Mouse (Mus musculus) stomach, embryonic 14.5 days (tissue): Measurements from ENCODE around the gene Ccdc13. TPM values are rescaled to one million over a fixed set of nuclear protein-coding genes. Genes with fewer than 3 reads are reported as not detected.
A peak's percentile ranks its signal among the peaks of the same experiment; 100 is the strongest.

Experiments
- ATAC-seq: fragments of 200-750 bp; cut with Nextera tagmentation; 2 replicates; pipeline ENCODE4 v1.8.0; 2017; ENCODE audit warnings: low read depth, moderate TSS enrichment; ENCODE audit not compliant: insufficient number of reproducible peaks, insufficient read depth, low FRiP score
- H3K27ac ChIP-seq: fragments of 300-500 bp; sonication (generic); 2 replicates; pipeline ENCODE4 v1.5.1; 2014; ENCODE audit warnings: mild to moderate bottlenecking, low read length, moderate library complexity, mixed read lengths
- H3K27me3 ChIP-seq: fragments of 300-500 bp; sonication (generic); 2 replicates; pipeline ENCODE4 v1.6.1; 2014; ENCODE audit warnings: low read length, control low read depth, mixed read lengths; ENCODE audit not compliant: control insufficient read depth, insufficient read depth
- H3K36me3 ChIP-seq: fragments of 300-500 bp; sonication (generic); 2 replicates; pipeline ENCODE4 v1.6.1; 2014; ENCODE audit warnings: mild to moderate bottlenecking, control low read depth, low read length, moderate library complexity, mixed read lengths; ENCODE audit not compliant: control insufficient read depth, insufficient read depth
- H3K4me1 ChIP-seq: fragments of 300-500 bp; sonication (generic); 2 replicates; pipeline ENCODE4 v1.6.1; 2014; ENCODE audit warnings: low read length, control low read depth, mixed read lengths; ENCODE audit not compliant: control insufficient read depth, insufficient read depth
- H3K4me2 ChIP-seq: fragments of 300-500 bp; sonication (generic); replicated peaks from 2 replicates; pipeline ENCODE4 v1.6.1; 2014; ENCODE audit warnings: low read depth, low read length, control low read depth
- H3K4me3 ChIP-seq: fragments of 300-500 bp; sonication (generic); 2 replicates; pipeline ENCODE4 v1.5.1; 2014; ENCODE audit warnings: low read depth, low read length, control low read depth
- H3K9ac ChIP-seq: fragments of 300-500 bp; sonication (generic); replicated peaks from 2 replicates; pipeline ENCODE4 v1.6.1; 2014; ENCODE audit warnings: low read depth, mild to moderate bottlenecking, control low read depth, low read length, moderate library complexity, mixed read lengths
- H3K9me3 ChIP-seq: fragments of 300-500 bp; sonication (generic); 2 replicates; pipeline ENCODE4 v1.6.1; 2016; ENCODE audit warnings: low read depth, low read length, control low read depth; ENCODE audit not compliant: control insufficient read depth
- WGBS: fragments of 180-500 bp; shearing (Covaris S2); extraction: QIAGEN DNeasy Blood & Tissue Kit; methylation state at CpG from one replicate; pipeline ENCODE4 v1.1.7; 2014; 5-methylcytosine and 5-hydroxymethylcytosine counted together
- polyA plus RNA-seq: library from polyadenylated mRNA; unstranded; fragments of >200 nt; fragmentation: Nextera tagmentation; extraction: Ambion mirVana; gene quantifications from 2 replicates; pipeline ENCODE4 v1.2.1, GENCODE M21; 2014

The Ccdc13 gene
- polyA plus RNA-seq, 1 experiment from 2014 or later = 1.4 TPM

DNA sequence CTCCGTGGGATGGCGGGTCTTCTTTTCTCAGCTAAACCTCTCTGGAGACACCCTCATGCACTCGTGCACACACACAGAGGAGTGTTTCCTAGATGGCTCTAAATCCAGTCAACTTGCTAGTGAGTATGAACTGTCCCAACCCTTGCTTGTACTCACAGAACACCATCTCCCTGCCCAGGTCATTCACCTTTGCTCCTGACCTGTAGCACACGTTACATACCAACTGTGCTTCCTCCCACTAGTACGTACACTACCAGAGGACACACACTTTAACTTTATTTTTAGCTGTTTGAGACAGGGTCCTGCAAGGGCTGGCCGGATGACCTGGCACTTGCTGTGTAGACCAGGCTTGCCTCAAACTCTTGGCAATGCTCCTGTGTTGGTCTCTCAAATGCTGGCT lies 1.3 kb downstream of the Ccdc13 start:
- H3K9me3 ChIP-seq = no peaks in the 10 kb centered on the region
- H3K4me2 ChIP-seq = no peak overlapping the region
- no peak for ATAC-seq
- no peaks in the 10 kb centered on the region for H3K36me3 ChIP-seq
- H3K27me3 ChIP-seq = no peaks in the 10 kb centered on the region
- H3K4me1 ChIP-seq = no peaks in the 10 kb centered on the region
- no peak overlapping the region for H3K9ac ChIP-seq
- H3K27ac ChIP-seq = no peak overlapping the region
- 90% methylated on average over 6 of the region's 6 CpGs for WGBS
- no peak overlapping the region for H3K4me3 ChIP-seq

DNA sequence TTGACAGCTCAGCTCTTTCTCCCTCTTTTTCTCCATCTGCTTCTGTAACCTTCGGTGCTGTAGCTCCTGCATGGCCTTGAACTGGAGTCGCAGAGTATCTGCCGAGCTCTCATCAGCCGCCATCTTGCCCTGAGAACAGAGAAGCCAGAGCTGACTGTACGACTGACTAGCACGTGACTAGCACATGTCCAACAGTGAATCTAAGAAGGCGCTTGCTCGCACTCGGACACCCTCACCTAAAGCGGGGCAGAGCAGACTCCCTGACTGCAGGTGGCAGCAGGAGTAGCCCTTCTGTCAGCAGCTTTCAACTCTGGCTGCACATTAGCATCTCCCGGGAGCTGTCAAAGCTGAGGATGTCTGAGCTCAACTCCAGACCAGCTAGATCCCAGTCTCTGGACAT lies 5.4 kb downstream of the Ccdc13 start:
- no peak overlapping the region for H3K4me3 ChIP-seq
- H3K36me3 ChIP-seq = no peaks in the 10 kb centered on the region
- H3K9ac ChIP-seq = no peak overlapping the region
- H3K27ac ChIP-seq = no peak overlapping the region
- no peaks in the 10 kb centered on the region for H3K27me3 ChIP-seq
- H3K4me1 ChIP-seq = no peaks in the 10 kb centered on the region
- no peak overlapping the region for H3K4me2 ChIP-seq
- H3K9me3 ChIP-seq = no peaks in the 10 kb centered on the region
- 77% methylated on average over 11 of the region's 11 CpGs for WGBS
- ATAC-seq = no peak

DNA sequence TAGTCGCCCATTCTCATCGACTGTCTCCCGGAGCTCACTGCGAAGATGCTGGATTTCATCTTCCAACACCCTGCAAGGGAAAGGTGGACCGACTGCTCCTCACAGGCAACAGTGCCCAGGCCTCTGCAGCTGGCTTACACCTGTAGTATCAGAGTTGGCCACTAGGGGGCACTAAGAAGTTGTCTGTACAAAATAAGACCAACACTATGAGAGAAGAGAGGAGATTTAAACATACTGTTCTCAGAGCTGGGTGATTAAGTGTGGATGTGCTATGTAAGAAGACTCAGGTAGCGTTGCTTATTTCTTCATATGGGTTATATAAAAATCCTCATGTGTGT lies 8.3 kb downstream of the Ccdc13 start:
- Histone ChIP-seq H3K4me3 (no peak overlapping the region), H3K9ac (no peak overlapping the region; the same call in 1 of the 2 replicates), H3K27ac (no peak overlapping the region), H3K9me3 (no peaks in the 10 kb centered on the region), H3K4me2 (no peak overlapping the region), H3K27me3 (no peaks in the 10 kb centered on the region), H3K36me3 (no peaks in the 10 kb centered on the region), H3K4me1 (no peaks in the 10 kb centered on the region)
- WGBS = 20% methylated on average over 6 of the region's 6 CpGs
- ATAC-seq = no peak

DNA sequence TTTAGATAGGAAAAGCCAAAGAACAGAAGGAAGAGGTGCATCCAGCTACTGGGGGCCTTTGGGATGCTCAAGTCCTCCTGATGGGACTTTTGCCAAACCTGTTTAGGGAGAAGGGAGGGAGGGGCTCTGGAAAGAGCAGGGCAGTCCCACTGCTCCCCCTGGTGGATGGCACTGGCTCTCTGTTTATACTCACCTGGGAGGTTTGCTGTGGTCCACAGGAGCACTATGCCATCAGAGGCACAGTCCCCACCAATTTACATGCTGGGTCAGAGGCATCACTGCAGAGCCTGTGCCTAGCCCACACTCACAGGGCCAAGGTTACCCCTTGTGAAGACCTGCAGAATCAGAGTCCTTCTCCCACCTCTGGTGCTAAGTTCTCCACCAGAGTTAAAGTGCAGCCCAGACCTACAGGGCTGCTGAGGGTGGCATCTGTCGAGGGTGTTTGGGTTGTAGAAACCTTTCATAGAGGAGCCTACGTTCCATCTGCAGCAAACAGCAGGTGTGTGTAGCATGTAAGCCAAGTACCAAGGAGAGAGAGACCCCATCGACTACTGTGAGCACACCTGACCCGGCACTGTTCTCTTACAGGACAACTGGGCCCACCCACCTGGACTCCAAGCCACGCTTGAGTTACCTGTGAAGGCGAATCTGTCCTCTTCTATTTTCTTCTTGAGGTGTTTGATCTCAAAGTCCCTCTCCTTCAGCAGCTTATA lies 8.9 kb downstream of the Ccdc13 start:
- no peaks in the 10 kb centered on the region for H3K9me3 ChIP-seq
- H3K27me3 ChIP-seq = no peaks in the 10 kb centered on the region
- no peaks in the 10 kb centered on the region for H3K4me1 ChIP-seq
- 78% methylated on average over 6 of the region's 6 CpGs for WGBS
- H3K9ac ChIP-seq = no peak overlapping the region; the same call in 1 of the 2 replicates
- no peak overlapping the region for H3K4me3 ChIP-seq
- H3K36me3 ChIP-seq = no peaks in the 10 kb centered on the region
- H3K27ac ChIP-seq = no peak overlapping the region
- no peak overlapping the region for H3K4me2 ChIP-seq
- 0 out of 2 replicates have a peak, but pooled peaks have one; percentile 28 for ATAC-seq

DNA sequence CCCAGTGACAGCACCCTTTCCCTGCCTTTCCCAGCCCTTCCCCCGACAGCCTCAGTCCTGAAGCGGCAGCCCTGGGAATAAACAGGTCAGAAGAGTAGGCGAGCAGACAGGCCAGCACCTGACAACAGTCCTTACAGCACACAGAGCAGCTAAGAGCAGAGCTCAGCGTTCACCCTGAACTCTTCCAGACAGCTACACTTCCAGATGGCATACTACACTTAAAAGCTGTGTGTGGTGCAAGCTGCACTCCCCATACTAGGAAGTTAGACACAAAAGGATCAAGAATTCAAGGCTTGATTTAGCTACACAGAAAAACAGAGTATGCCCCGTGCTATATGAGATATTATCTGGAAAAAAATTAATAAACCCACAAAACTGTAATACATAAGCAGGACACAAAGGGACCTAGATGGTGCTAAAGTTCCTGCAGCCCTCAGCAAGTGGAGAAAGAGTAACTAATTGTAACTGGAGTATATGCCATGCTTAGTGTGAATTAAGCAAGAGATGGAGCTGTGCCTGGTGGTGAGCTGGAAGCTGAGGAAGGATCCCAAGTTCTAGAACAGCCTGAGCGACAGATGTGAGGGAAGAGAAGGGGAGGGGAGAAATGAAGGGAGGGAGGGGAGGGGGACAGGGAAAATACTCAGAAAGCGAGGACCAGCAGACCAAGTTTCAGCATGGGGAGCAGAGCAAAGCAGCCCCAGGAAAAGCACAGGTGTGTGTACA lies 9.8 kb downstream of the Ccdc13 start:
- no peaks in the 10 kb centered on the region for H3K4me1 ChIP-seq
- no peak overlapping the region for H3K27ac ChIP-seq
- no peak overlapping the region for H3K4me2 ChIP-seq
- H3K9ac ChIP-seq = no peak overlapping the region
- no peaks in the 10 kb centered on the region for H3K9me3 ChIP-seq
- no peaks in the 10 kb centered on the region for H3K36me3 ChIP-seq
- no peak overlapping the region for H3K4me3 ChIP-seq
- 58% methylated on average over 7 of the region's 7 CpGs for WGBS
- no peaks in the 10 kb centered on the region for H3K27me3 ChIP-seq
- ATAC-seq = no peak

DNA sequence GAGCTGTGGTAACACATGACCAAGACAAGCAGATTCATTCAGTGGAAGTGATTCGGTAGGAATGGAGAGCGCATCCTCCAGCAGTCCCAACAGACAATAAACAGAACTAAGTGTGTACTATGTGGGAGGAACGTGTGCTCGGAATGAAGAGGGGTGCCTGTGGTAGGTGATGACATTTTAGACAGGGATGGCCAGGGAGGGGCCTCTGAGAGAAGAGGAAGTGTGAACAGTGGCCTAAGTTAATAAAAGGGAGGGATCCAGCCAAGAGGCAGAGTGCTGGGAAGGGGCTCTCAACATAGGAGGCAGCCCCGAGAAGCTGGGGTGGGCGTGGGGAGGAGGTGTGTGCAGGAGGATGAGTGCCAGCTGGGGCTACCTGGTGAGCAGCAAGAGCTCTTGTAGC lies 10.9 kb downstream of the Ccdc13 start:
- Histone ChIP-seq H3K9ac (no peak overlapping the region), H3K9me3 (no peaks in the 10 kb centered on the region), H3K36me3 (no peaks in the 10 kb centered on the region), H3K4me3 (no peak overlapping the region), H3K27me3 (no peaks in the 10 kb centered on the region), H3K27ac (no peak overlapping the region), H3K4me2 (no peak overlapping the region), H3K4me1 (no peaks in the 10 kb centered on the region)
- ATAC-seq = no peak
- 69% methylated on average over 6 of the region's 6 CpGs for whole genome bisulfite sequencing

DNA sequence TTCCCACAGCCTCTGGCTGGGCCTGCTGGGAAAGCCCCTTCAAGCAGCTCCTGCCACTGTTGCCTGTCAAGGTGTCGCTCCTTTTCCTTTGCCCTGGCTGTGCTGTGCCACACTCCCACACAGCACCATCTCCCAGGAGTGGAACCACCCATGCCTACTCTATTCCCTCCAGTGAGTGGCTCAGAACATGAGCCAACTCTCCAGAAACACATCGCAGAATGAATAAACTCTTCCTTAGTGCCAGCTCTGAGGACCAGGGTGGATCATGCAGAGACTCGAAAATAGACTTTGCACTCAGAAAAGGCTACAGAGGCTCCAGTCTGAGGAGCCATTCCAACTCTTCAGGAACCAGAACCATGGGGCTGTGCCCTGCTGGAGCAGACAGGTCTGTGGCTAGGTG lies 12.9 kb downstream of the Ccdc13 start:
- no peak for ATAC-seq
- no peak overlapping the region for H3K27ac ChIP-seq
- H3K4me2 ChIP-seq = no peak overlapping the region
- H3K9me3 ChIP-seq = no peaks in the 10 kb centered on the region
- 87% methylated on average over 3 of the region's 3 CpGs for WGBS
- H3K9ac ChIP-seq = no peak overlapping the region
- no peaks in the 10 kb centered on the region for H3K4me1 ChIP-seq
- no peak overlapping the region for H3K4me3 ChIP-seq
- no peaks in the 10 kb centered on the region for H3K27me3 ChIP-seq
- no peaks in the 10 kb centered on the region for H3K36me3 ChIP-seq

DNA sequence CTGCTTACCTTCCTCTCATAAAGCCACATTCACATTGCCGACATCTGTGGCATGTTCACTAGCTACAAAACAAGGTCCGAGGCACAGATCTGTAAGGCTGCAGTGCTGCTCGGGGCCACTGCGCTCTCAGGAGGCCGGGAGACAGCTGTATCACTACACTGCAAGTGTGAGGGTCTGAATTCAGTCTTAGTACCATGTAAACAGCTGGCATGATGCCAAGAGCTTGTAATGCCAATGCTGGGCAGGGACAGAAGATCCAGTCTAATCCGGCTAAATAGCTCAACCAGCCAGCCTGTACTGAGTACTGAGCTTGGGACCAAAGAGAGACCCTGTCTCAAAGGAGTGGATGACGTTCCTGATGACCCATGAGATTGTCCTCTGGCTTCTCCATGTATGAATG lies 15.3 kb downstream of the Ccdc13 start:
- Histone ChIP-seq H3K27me3 (no peaks in the 10 kb centered on the region), H3K4me3 (no peak overlapping the region), H3K27ac (no peak overlapping the region), H3K4me2 (no peak overlapping the region), H3K9me3 (no peaks in the 10 kb centered on the region), H3K36me3 (no peaks in the 10 kb centered on the region), H3K4me1 (0 out of 2 replicates have a peak, but pooled peaks cover 3% of the 10 kb centered on the region), H3K9ac (no peak overlapping the region)
- 86% methylated on average over 7 of the region's 7 CpGs for WGBS
- no peak for ATAC-seq
